Mouse (Mus musculus) R1 (cell line): ENCODE data around the gene Iqgap2.

Experiments used
- DNase-seq: peaks from one replicate; pipeline ENCODE4 v3.0.0-alpha.2; 2018; ENCODE audit warnings: low read depth, low spot score

Iqgap2 gene

DNA sequence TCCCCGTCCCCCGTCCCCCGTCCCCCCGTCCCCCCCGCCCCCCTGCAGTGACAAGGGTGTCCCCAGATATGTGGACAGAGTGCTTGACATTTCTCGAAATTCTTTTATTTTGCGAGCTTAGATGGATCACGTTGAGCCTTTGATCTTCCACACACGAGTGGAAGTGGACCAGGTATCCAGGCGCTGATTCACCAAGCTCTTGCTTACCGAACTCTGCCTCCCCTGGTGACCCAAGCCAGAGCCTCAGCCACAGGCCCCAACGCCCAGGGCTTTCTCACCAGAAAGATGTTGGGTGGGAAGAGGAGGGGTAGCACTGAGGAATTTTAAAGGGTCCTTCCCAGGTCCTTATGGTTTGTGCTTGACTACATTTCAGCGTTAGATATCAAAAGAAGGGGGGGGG is 272.9 kb downstream of the Iqgap2 start:
- no peak for DNase-seq

DNA sequence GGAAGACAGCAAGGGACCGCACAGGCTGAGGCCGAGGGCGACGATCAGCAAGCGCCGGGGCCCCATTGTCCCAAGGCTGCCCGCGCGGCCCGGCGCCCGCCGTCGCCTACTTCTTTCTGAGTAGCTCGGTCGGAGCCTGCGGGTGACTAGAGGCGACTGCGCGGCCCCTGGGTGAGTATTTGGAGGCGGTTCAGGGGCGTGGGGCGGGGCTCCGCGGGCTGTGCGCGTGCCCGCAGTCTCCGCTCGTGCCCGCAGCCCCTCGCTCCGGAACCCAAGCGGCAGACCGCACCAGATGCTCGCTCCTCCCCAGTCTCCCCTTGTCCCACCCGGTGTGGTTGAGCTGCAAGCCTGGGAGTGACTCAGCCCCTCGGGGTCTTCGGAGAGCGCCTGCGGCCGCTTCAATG is 273.4 kb downstream of the Iqgap2 start, which contains the start of gene F2r:
Gene F2r, minus strand, starts transcription at position 179 of the 404 bp plus-strand sequence.
- DNase-seq: peak; percentile 91

DNA sequence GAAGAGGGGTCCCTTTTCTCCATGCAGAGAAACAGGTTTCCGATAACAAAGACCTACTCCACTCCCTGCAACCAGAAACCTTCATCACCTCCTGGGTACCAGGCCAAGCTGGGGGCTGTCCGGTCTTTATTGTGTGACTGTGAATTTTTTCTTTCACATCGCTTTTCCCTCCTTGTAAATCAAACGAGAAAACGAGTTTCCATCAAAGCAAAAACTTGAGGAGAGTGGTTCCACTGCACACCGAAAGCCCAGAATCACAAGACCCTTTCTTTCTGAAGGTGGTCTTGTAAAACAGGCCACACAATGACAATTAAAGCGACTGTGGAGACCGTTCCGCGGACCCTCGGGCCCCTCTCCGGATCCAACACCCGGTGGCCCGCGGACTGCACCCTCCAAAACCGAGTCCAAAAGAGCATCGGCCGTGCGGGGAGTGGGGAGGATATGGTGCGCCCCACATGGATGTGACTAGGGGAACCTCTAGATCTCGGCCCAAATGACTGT is 274.0 kb downstream of the Iqgap2 start:
- no peak for DNase-seq

DNA sequence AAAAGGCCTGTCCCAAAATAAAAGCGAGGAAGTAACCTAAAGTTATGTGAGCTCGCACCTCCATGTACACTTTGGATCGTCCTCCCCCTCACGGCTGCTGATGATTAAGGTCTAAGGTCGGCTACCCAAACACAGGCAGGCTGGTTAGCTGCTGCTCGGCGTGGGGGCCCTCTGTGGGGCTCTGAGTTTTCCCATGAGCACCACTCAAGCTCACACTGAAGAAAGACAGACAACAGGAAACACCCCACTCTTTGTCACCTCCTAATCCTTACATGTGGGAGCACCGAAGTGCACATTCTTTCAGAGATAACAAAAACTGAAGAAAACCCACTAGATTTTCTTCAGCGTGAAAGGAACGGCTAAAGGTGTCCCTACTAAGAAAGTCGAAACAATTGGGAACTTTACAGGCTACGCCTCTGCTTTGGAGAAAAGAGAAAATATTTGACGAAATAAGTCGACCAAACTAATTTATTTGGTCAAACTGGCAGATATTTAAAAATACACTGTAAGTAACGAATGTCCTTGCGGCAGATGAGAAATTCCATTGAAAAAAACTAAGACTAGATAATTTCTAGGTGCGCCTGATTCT is 274.5 kb downstream of the Iqgap2 start:
- no peak for DNase-seq

DNA sequence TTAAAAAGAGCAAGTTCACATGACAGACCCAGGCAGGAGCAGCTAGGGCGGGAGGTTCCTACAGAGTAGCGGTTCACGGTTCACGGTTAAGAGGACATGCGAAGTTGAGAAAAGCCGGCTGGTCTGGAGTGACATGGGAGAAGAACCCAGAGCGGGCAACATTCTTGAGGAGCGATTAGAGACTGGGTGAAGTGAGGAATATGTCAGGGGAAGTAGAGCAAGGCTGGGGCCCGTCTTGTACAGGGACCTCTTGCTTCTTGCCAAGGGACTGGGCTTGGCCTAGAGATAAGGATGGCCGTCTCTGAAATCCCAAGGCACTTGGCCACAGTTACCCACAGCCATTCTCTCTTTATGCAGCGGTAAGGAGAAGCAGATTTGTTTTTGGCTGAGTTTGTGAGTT is 275.2 kb downstream of the Iqgap2 start:
- DNase-seq: no peak

DNA sequence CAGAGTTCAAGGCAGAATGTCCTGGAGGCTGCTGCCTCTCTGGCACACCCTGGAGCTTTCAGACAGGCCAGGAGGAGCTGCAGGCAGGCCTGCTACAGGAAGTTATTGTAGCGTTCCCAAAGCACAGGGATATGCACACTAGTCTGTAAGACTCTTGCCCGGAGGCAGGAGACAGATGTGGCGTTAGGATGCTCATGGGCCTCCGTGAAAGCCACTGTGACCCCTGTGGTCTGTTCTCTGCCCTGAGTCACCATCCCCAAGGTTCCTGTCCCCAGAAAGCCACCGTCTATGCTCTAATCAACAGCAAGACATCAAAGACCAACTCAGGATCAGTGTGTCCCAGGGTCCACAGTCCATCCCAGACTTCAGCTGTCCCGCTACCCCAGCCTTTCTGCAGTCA is 277.0 kb downstream of the Iqgap2 start:
- DNase-seq: no peak

DNA sequence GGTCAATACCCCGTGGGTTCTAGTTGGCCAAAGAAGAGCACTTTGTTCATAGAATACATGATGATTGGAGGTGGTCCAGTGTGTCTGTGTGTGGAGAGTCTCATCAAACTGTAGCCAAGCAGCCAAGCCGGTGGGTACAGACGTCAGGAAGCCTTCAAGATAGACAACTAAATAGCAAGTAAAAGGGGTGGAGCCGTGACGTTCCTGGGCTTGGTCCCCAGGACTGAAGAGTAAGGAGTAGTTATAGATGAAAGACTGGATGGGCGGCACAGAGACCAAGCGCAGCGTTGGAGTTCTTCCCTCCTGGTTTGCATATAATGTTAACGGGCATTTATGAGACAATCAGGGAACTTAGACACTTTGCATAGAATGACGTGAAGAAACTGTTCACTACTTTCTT is 279.5 kb downstream of the Iqgap2 start:
- no peak for DNase-seq

DNA sequence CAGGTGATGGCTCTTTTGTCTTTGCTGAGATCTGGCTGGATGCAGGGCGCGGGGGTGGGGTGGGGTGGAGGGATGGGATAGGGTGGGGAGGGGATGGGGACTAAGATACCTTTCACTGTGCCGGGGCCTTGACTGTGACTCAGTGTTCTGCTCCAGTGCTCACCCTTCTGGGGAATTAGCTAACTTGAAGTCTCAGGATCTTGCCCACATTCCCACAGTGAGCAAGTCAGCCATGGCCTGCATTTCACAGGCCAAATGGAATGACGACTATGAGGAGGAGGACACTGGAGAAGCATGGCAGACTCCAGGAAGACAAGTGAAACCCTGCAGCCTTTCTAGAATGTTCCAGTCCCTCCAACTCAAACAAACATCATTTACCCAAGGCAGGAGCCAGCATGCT is 280.0 kb downstream of the Iqgap2 start:
- DNase-seq: no peak

DNA sequence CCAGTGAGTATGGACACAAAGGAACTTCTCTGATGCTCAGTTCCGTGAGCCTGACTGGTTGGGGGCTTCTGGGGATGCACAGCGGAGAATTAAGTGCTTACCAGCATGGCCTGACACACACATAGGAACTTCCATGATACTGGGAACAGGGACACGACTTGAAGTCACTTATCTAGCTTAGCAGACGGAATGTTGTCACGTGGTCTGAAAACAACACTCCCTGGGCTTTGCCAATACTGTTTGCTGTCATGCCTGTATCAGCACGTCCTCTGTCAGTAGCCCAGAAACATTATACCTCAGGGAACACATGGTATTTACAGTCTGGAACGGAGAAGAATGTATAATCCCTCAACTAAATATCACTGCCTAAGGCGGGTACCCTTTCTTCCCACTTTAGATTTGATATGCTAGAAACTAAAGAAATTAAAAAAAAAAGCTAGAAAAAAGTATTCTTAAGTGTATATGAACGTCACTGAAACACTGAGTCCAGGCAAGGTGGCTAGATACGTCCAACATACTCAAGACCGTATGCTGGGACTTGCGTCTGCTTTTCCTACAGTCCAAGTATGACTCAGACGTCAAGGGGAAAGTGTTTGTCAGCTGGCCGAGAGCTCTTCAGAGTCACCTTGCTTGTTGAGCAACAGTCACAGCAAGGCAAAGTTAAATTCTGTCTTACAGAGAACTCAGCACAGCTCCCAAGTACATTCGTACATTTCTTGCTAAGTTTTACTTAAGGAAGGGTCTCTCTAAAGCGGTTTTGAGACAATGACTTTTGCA is 280.7 kb downstream of the Iqgap2 start:
- no peak for DNase-seq

DNA sequence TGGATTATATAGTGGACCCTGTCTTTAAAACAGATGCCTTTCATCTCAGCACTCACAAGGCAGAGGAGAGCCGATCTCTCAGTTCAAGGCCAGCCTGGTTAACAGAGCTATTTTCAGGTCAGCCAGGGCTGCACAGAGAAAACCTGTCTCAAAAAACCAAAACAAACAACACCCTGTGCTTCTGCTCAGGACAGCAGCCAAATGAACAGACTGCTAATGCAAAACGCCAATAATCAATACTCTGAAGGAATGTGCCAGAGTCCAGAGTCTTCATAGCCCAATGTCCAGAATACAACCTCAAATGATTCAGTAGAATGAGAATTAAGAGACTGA is 282.7 kb downstream of the Iqgap2 start:
- no peak for DNase-seq

DNA sequence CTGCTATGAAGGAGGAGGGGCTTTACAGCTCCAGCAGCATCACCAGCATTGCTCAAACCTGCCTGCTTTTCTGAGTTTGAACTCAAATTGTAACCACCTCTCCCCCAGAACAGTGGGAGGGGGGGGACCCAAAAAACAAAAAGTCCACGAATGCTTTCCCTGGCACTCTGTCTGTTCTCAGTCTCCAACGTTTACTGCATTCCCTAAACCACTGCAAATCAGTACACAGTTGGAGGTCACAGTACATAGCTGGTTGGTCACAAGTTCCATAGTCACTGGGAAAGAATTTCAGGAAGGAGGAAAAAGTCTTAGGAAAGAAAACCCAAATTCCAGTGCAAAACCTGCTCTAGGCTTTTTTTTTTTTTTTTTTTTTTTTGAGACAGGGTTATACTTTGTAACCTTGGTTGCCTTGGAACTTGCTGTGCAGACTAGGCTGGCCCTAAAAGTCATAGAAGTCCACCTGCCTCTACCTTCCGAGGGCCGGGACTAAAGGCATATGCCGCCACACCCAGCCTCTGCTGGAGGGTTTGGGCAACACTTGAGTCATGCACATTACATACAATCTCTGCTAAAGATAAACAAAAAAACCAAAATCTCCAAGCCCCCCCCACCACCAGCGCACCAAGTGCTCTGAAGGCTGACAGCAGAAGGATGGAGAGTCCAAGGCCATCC is 283.2 kb downstream of the Iqgap2 start:
- DNase-seq: no peak

DNA sequence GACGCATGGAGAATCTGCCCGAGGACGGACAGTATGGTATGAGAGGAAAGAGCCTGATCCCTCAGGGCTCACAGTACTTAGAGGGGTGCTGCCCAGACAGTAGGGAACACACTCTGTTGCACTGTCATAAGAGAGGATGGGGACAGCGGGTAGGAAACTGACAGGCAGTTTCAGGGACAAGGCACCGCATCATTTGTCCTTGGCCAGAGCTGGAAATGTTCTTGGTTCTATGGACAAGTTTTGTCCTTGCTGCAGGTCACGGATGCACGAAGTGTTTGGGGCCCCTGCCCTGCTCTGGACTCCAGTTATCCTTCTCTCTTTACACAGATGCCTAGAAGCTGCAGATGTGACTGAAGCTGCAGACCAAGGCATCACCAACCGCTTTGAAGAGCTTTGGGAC is 284.7 kb downstream of the Iqgap2 start:
- DNase-seq: no peak

DNA sequence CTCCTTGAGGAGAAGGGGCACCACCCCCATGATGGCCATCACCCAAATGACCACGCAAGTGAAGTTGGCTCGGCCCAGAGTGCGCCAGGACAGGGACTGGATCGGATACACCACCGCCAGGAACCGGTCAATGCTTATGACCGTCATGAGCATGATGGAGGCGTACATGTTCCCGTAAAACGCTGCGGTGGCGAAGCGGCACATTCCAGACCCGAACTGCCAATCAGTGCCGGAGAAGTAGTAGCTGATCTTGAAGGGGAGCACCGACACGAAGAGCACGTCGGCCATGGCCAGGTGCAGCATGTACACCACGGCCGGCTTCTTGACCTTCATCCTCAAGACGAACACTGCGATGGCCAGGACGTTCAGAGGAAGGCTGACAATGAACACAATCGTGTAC is 287.4 kb downstream of the Iqgap2 start:
- DNase-seq: peak; percentile 53

DNA sequence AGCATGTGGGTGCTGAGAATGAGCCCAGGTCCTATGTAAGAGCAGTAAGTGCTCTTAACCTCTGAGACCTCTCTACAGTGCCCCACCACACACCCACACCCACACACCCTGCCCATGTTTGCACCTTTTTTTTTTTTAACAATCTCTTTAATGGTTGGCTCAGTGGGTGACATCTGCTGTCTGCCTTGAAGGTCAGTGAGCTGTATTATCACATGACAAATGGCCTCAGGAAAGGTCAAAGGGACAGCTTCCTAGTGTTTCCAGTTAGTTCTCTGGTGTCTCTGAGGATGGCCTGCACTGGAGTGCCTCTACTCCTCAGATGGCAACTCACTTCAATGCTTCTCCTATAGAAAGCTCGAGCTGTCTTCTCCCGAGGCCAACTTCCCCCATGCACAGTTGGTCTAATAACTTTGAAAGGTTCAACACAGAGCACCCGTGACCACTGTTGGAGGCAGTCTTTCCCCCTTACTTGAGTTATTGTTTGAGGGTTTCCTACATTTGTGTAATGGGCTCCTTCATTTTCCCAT is 291.8 kb downstream of the Iqgap2 start:
- peak; percentile 67 for DNase-seq

DNA sequence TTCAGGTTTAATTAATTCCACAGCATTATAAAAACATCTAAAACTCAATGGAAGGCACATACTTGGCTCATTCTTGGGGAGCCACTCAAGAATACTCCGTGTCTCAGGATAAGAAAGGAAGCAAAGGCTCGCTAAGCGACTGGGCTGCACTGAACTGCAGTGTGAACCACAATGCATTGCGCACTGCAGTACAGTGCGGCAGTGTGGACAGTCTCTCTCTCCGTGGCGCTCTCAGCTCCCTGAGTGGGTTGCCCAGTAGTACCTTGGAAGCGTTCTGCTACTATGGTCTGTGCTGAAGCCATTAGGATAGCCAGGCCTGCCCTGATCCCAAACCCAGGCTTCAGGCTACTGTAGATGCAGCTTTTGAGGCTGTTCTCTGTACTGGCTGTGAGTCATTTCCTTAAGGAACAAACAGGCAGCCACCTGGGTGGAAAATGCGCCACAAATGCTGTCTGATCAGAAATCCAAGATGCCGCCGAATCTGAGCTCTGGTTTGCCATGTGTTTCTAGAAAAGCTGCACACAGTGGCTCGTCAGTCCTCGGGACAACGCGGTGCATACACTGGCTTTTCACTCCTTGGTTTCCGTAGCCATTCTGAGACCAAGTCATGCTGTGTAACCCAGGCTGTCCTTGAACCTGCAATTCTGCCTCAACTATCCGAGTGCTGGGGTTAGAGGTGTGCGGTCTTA is 293.3 kb downstream of the Iqgap2 start:
- peak; percentile 74 for DNase-seq

DNA sequence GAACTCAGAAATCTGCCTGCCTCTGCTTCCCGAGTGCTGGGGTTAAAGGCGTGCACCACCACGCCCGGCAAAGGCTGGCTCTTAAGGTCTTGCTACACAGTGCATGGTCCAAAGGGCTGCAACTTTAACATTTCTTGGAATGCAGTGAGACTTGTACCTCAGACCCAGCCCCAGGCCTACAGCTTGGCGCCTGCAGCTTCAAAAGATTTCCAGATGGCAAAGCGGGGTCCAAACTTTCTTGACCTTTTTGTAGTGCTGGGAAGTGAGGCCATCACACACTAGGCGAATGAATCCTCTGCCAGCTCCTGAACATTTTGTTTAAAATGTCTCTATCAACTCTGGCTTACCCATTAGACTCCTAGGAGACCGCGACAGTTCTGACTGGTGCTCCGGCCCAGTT is 294.1 kb downstream of the Iqgap2 start:
- peak; percentile 66 for DNase-seq

DNA sequence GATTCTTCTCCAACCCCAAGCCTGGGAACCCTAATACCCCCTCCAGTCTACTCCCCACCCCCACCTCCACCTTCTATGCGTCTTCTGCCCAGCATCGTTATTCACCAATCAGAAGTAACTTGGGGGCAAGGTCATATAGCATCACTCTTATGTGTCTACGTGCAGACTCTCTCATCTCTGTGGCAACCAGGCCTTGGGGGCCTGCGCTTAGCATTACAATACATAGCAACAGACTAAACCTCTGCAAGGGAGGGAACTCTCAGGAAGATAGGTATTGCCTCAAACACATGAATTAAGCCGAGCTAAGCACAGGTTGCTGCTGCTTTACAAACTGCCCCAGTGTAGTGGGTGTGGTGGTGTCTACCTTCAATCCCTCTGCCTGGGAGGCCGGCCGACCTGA is 295.0 kb downstream of the Iqgap2 start:
- DNase-seq: no peak

DNA sequence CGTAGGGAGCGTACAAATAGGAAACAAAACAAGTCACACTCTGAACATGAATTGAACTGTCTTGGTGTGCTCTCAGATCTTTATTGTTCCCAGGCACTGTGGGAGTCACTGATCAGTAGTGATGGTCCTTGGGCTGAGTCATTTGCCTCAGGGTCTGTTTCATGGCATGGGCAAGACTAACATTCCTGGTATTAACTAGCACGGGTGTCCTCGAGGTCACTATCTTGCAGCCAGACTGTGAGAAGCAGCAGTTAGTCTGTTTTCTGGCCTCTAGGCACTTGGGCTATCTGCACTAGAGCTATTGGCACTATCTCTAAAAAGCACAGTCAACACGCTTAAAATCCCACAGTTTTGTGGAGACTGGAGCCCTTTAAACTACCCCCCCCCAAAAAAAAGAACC is 295.8 kb downstream of the Iqgap2 start:
- DNase-seq: no peak

DNA sequence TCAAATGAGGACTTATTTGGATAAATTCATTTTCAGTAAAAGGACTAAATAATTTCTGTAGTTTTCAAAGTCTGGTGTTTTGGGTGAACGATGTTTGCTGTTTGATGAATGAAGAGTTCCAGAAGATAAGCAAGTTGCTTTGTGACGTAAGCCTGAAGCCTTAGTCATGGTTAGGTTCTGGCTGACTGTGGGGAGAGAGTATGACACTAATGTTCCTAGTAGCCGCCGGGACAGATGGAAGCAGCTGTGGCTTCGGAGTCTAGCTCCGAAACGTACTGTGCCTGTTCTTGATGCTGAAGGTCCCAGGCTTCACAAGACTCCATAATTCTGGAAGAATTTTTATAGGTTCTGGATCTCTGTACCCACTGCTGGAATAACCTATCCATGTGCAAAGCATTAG is 296.3 kb downstream of the Iqgap2 start:
- DNase-seq: no peak

DNA sequence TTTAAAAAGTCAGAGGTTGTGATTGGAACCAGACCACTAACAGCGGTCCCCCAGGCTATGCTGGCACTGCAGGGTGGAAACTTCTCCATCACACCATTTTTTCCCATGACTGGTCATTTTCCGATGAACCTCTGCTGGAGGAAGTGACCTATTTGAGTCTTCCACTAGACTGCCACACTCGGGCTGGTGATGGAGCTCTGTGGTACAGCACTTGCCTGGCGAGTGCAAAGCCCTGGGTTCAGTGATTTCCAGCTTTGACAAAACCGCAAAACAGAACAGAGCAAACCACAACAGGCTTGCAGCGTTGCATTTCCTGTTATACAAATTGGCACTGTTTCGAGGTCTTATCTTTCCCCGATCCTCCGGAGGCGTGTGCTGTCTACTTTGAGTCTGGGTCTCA is 298.9 kb downstream of the Iqgap2 start:
- DNase-seq: no peak

DNA sequence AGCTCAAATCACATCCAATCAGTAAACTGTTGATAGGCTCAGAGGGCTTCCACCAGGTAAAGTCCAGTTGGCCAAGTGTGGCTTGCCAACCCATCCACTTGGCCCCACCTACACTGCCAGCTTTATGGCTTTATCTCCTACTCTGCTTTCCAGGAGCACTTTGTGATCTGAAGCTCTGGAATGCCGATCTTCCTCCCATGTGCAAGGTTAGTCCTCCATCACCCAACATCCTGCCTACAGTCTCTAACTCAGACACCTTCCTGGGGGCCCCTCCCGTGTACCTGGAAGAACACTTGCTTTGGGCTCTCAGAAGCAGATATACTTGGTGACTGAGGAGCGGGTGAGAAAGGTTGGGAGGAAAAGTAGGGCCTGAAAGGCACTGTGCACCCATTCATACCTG is 300.1 kb downstream of the Iqgap2 start:
- DNase-seq: no peak

DNA sequence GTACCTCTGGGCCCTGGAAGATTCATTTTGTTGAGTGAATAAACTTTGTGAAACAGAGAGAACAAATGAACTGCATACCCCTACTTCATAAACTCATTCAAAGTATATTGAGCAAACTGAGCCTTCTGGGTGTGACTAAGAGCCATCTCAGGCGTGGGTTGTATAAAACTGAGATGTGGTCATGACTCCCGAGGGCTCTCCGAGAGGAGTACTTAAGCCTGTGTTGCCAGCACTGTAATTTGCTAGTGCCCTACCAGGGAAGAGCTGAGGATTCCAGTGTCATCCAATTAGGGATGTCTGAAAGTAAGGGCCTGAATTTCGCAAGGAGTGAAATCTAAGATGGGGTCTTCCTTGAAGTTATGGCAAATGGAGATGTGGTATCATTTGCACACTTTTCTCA is 304.1 kb downstream of the Iqgap2 start:
- DNase-seq: no peak
